Mouse (Mus musculus): ENCODE results near the gene Mbnl1. TPM values are rescaled to one million over a fixed set of nuclear protein-coding genes. Genes with fewer than 3 reads are reported as not detected.

Gene Mbnl1
- total and polyA plus RNA-seq, 3 experiments: 55.8 to 237 (median 215) TPM

DNA sequence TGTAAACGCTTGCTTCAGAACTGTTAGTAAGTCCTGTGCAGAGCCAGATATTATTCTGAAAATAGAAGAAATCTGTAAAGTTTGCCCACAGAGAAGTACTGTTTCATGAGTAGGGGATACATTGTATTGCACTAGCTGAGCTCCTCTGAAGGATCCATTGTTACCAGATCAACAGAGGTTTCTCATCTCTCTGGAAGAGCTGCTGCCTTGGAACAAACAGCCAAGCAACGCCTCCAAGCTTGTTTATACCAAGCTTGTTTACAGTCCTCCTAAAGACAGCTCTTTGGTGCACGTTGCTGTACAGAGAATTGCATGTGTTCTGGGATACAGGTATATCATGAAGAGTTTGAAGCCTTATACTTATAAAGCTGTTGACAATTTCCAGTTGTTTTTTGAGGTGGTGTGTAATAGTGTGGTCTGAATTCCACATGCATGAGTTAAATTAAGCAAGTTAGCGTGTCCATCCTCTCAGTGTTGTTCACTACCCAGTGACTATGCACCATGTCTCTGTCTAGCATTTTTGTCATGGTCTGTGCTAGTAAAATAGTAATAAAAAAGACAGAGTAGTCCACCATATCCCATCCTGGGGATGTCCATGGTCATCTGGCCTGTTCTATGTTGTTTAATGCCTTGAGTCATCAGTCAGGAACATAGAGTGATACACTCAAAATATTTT, 102.4 kb downstream of the Mbnl1 start:
- 65% methylated on average over 4 of the region's 4 CpGs for WGBS
- Histone ChIP-seq H3K27ac (peak overlapping the region; percentile 87), H3K79me2 (replicated peaks; ENCODE audit: control insufficient read depth, insufficient read depth, low read length) (peaks cover 12% of the 10 kb centered on the region)

DNA sequence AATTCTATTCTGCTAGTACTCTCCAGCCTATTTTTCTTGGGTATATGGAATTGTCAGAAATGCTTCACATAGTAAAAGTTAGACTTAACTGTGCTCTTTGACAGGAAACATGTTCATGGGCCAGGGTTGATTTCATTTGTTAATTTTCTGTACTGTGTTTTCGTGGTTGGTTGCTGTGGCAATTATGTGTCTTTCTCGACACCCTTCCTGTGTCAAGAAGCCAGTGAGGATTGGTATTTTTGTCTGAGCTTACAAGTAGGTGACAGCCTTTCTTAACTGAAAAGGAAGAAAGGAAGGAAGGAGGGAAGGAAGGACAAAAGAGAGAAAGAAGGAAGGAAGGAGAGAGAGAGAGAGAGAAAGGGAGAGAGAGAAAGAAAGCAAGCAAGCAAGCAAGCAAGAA, 103.3 kb downstream of the Mbnl1 start:
- Histone ChIP-seq H3K27me3 (ENCODE audit: control insufficient read depth, insufficient read depth, low read length) (no peaks in the 10 kb centered on the region), H3K79me2 (replicated peaks; ENCODE audit: control insufficient read depth, insufficient read depth, low read length) (peaks cover 13% of the 10 kb centered on the region), H3K36me3 (ENCODE audit: control insufficient read depth, insufficient read depth, low read length) (peaks cover 81% of the 10 kb centered on the region), H3K27ac (peak overlapping the region; percentile 87), H3K4me1 (ENCODE audit: control insufficient read depth, insufficient read depth, low read length) (peaks cover 38% of the 10 kb centered on the region), H3K9ac (ENCODE audit: low read depth, low read length) (peak overlapping the region; percentile 62; the same call in 1 of the 2 replicates), H3K4me3 (peak overlapping the region; percentile 22; the same call in 1 of the 2 replicates)
- intact Hi-C loops (cut with DNase I): no loop called here
- no peak for TF ChIP-seq CTCF (IDR thresholded peaks at IDR 0.05)
- DNase-seq: no peak
- under 1% methylated on average over 2 of the region's 2 CpGs for WGBS

More for the DNA sequence above, 102.4 kb downstream of the Mbnl1 start:
- H3K4me1 ChIP-seq (ENCODE audit: control insufficient read depth, insufficient read depth, low read length): peaks cover 38% of the 10 kb centered on the region
- no peak for TF ChIP-seq EP300 (IDR thresholded peaks at IDR 0.05; ENCODE audit: insufficient read depth, low read depth, low read length)
- TF ChIP-seq CTCF (IDR thresholded peaks at IDR 0.05): no peak
- no peak for TF ChIP-seq POLR2A (IDR thresholded peaks at IDR 0.05; ENCODE audit: insufficient read depth, low read depth, low read length)
- H3K9ac ChIP-seq (ENCODE audit: low read depth, low read length): no peak overlapping the region
- H3K36me3 ChIP-seq (ENCODE audit: control insufficient read depth, insufficient read depth, low read length): peaks cover 79% of the 10 kb centered on the region
- no peaks in the 10 kb centered on the region for H3K27me3 ChIP-seq (ENCODE audit: control insufficient read depth, insufficient read depth, low read length)
- H3K4me3 ChIP-seq: no peak overlapping the region
- no peak for DNase-seq
- intact Hi-C loops (cut with DNase I): no loop called here

DNA sequence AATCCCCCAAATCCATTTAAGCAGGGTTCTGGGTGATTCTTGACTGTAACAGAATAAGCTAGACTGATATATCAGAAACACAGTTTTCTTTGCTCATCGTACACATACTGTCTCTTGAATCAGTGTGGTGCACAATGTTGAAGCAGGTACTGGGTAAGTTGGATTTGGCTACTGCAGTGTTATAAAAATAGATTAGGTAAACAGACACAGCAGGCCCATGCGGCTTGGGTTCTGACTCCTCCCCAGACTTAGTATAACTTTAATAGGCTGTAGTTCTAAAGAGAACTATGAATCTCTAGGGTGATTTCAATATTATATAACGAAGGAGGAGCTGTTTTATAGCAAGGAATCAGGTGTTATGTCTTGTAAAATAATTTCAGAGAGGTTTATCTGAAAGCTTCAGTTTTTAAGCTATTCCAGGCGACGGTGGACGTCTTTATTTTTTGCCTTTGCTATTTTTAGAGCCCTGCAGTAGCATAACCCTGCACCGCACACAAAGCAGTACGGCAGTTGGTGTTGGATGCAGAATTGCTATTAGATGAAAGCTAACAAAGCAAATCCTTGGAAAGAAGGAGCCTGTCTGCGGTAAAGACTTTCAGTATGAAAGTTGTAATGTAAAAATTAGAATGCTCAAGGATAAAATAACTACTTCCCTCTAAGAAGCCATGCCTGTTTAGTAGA, 103.9 kb downstream of the Mbnl1 start:
- Histone ChIP-seq H3K4me1 (ENCODE audit: control insufficient read depth, insufficient read depth, low read length) (peaks cover 36% of the 10 kb centered on the region), H3K27ac (peak overlapping the region; percentile 87), H3K36me3 (ENCODE audit: control insufficient read depth, insufficient read depth, low read length) (peaks cover 77% of the 10 kb centered on the region), H3K79me2 (replicated peaks; ENCODE audit: control insufficient read depth, insufficient read depth, low read length) (peaks cover 11% of the 10 kb centered on the region), H3K4me3 (peak overlapping the region; percentile 22), H3K9ac (ENCODE audit: low read depth, low read length) (peak overlapping the region; percentile 62; the same call in 1 of the 2 replicates), H3K27me3 (ENCODE audit: control insufficient read depth, insufficient read depth, low read length) (no peaks in the 10 kb centered on the region)
- intact Hi-C loops (cut with DNase I): no loop called here
- 10% methylated on average over 9 of the region's 9 CpGs for WGBS
- DNase-seq: no peak
- TF ChIP-seq CTCF (IDR thresholded peaks at IDR 0.05): no peak
- TF ChIP-seq POLR2A (IDR thresholded peaks at IDR 0.05; ENCODE audit: insufficient read depth, low read depth, low read length): no peak

DNA sequence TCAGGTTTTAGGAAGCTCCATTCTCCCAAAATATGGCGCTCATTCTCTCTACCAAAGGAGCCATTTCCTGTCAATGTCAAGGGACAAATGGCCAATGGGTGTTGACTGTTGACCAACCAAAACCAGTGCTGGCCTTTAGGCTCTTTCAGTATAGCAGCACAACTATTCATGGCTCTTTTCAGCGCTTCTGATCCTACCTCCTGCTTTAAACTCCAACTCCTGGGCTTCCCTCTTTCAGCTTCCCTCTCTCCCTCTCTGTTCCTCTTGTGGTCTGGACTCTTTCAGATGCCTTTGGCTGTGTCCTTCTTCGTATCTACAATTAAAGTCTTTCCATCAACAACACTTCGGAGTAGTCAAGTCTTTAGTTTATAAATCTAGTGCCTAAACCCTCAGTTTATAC, 107.2 kb downstream of the Mbnl1 start:
- no peak for TF ChIP-seq EP300 (IDR thresholded peaks at IDR 0.05; ENCODE audit: insufficient read depth, low read depth, low read length)
- no peak for TF ChIP-seq POLR2A (IDR thresholded peaks at IDR 0.05; ENCODE audit: insufficient read depth, low read depth, low read length)
- no peak for TF ChIP-seq CTCF (IDR thresholded peaks at IDR 0.05)
- no peak overlapping the region for H3K9ac ChIP-seq (ENCODE audit: low read depth, low read length)
- peaks cover 27% of the 10 kb centered on the region for H3K4me1 ChIP-seq (ENCODE audit: control insufficient read depth, insufficient read depth, low read length)
- H3K36me3 ChIP-seq (ENCODE audit: control insufficient read depth, insufficient read depth, low read length): peaks cover 73% of the 10 kb centered on the region
- intact Hi-C loops (cut with DNase I): loop anchor here (5.0 kb wide), 1 partner anchor 78 kb away; no protein-coding TSS in a partner anchor
- peaks cover 6% of the 10 kb centered on the region; the same call in 1 of the 2 replicates for H3K79me2 ChIP-seq (replicated peaks; ENCODE audit: control insufficient read depth, insufficient read depth, low read length)
- no peak for DNase-seq
- no peaks in the 10 kb centered on the region for H3K27me3 ChIP-seq (ENCODE audit: control insufficient read depth, insufficient read depth, low read length)
- WGBS: 85% methylated on average over 4 of the region's 4 CpGs
- peak overlapping the region; percentile 87 for H3K27ac ChIP-seq
- H3K4me3 ChIP-seq: no peak overlapping the region

DNA sequence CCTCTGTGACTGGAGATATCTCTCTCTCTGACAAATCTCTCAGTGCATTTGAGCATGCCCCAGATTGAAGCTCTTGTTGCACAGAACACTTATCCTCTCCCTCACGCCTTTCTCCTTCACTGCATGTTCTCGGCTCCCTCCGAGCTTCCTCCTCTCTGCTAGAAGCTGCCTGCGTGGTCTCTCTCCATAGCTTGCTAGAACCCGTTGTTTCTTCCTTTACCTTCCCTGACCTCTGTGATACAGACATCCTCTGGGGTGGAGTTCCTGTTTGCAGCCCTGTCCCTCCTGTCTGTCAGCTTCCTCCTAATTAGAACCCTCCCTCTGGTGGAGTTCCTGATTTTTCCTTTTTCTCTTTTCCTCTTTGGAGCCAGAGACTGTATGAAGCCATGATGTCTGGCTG, 108.1 kb downstream of the Mbnl1 start:
- peaks cover 25% of the 10 kb centered on the region for H3K4me1 ChIP-seq (ENCODE audit: control insufficient read depth, insufficient read depth, low read length)
- 14% methylated on average over 5 of the region's 5 CpGs for WGBS
- no peaks in the 10 kb centered on the region for H3K27me3 ChIP-seq (ENCODE audit: control insufficient read depth, insufficient read depth, low read length)
- H3K36me3 ChIP-seq (ENCODE audit: control insufficient read depth, insufficient read depth, low read length): peaks cover 68% of the 10 kb centered on the region
- peaks cover 4% of the 10 kb centered on the region; the same call in 1 of the 2 replicates for H3K79me2 ChIP-seq (replicated peaks; ENCODE audit: control insufficient read depth, insufficient read depth, low read length)
- peak overlapping the region; percentile 60 for H3K9ac ChIP-seq (ENCODE audit: low read depth, low read length)
- TF ChIP-seq POLR2A (IDR thresholded peaks at IDR 0.05; ENCODE audit: insufficient read depth, low read depth, low read length) (peak; percentile 29; the same call in 1 of the 2 replicates), CTCF (IDR thresholded peaks at IDR 0.05) (peak; percentile 30), EP300 (IDR thresholded peaks at IDR 0.05; ENCODE audit: insufficient read depth, low read depth, low read length) (peak; percentile 77; the same call in 1 of the 2 replicates)
- peak in 1 of 2 experiments; percentile 52 for DNase-seq
- no peak overlapping the region for H3K4me3 ChIP-seq
- peak overlapping the region; percentile 87 for H3K27ac ChIP-seq
- intact Hi-C loops (cut with DNase I): loop anchor here (5.0 kb wide), 1 partner anchor 78 kb away; no protein-coding TSS in a partner anchor

GRCm38 (mm10) chr3:60582154-60582553, 109.5 kb downstream of the Mbnl1 start:
- no peak for DNase-seq
- H3K4me1 ChIP-seq (ENCODE audit: control insufficient read depth, insufficient read depth, low read length): peaks cover 30% of the 10 kb centered on the region
- peaks cover 9% of the 10 kb centered on the region for H3K79me2 ChIP-seq (replicated peaks; ENCODE audit: control insufficient read depth, insufficient read depth, low read length)
- no peak overlapping the region for H3K9ac ChIP-seq (ENCODE audit: low read depth, low read length)
- no peak for TF ChIP-seq EP300 (IDR thresholded peaks at IDR 0.05; ENCODE audit: insufficient read depth, low read depth, low read length)
- no peak for TF ChIP-seq CTCF (IDR thresholded peaks at IDR 0.05)
- no peak for TF ChIP-seq POLR2A (IDR thresholded peaks at IDR 0.05; ENCODE audit: insufficient read depth, low read depth, low read length)
- H3K27ac ChIP-seq: peak overlapping the region; percentile 87
- H3K27me3 ChIP-seq (ENCODE audit: control insufficient read depth, insufficient read depth, low read length): no peaks in the 10 kb centered on the region
- no peak overlapping the region for H3K4me3 ChIP-seq
- 19% methylated on average over 3 of the region's 3 CpGs for WGBS
- intact Hi-C loops (cut with DNase I): loop anchor here (5.0 kb wide), 1 partner anchor 80 kb away; no protein-coding TSS in a partner anchor
- peaks cover 67% of the 10 kb centered on the region for H3K36me3 ChIP-seq (ENCODE audit: control insufficient read depth, insufficient read depth, low read length)

Measured in heart, adult 2 months (tissue).